Mouse (Mus musculus): ENCODE results near the gene Gas1.

Gene Gas1

DNA sequence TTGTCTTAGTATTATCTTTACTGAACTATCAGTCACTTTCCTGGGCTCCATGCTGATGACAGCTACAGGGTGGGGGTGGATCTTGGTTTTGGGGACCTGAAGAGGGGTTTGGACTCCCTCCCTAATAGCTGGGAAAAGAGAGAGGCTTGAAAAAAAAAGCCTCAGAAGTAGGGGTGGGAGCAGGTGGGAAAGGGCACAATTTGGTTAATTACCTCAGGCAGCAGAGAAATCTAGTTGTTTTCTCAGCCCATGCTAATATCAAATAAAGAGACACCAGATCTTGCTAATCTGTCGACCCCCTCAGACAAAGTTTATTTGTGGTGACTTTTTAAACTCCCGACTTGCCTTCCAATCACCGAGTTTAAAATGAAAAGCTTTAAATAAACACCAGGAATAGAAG, 4.0 kb downstream of the Gas1 start:
- no peak for DNase-seq (ENCODE audit: low read depth)

DNA sequence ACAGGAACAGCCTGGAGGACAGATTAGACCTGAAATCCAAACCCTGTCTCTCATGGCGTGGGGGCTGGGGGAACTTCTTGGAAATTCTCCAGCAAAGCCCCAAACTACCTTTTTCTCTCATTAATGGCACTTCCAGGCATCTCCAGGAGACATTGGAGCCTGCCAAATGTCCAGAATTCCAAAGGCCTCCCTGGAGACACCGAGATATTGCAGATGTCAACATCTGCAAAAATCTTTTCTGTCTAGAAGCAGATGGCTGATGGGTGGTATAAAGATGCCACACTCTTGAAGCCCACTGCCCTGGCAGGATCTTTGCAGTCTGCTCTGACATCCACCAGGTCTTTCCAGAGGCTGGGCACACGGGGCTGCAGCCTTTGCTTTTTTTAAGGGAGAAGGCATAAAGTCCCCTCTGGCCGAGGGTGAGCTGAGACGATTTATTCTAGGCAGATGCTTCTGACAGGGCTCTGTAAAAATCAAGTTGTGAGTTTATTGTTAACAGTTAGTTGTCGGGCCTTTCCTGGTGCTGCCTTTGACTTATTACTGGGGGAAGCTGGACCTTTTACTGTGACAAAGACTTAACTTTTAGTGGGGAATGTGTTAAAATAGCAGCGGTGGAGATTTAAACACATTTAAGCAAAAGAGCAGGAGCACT, 4.7 kb downstream of the Gas1 start:
- no peak for DNase-seq (ENCODE audit: low read depth)

DNA sequence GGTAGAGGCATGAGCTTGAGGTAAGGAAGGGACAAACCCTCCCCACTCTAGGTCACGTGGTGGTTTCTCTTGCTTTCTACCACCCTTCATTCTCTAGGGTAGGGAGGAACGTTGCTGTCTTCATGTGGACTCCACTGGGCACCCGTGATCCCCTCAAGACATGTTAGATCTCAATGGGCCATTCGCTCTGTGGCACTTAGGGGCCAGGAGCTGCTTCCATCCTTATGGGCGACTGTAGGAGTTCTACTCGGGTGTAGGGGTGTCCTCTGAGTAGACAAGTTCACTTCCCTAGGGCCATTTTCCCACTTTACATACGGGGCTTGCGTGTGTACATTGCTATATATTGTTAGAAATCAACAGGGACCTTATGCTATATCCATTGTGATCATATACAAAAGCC, 5.4 kb downstream of the Gas1 start:
- no peak for DNase-seq (ENCODE audit: low read depth)

DNA sequence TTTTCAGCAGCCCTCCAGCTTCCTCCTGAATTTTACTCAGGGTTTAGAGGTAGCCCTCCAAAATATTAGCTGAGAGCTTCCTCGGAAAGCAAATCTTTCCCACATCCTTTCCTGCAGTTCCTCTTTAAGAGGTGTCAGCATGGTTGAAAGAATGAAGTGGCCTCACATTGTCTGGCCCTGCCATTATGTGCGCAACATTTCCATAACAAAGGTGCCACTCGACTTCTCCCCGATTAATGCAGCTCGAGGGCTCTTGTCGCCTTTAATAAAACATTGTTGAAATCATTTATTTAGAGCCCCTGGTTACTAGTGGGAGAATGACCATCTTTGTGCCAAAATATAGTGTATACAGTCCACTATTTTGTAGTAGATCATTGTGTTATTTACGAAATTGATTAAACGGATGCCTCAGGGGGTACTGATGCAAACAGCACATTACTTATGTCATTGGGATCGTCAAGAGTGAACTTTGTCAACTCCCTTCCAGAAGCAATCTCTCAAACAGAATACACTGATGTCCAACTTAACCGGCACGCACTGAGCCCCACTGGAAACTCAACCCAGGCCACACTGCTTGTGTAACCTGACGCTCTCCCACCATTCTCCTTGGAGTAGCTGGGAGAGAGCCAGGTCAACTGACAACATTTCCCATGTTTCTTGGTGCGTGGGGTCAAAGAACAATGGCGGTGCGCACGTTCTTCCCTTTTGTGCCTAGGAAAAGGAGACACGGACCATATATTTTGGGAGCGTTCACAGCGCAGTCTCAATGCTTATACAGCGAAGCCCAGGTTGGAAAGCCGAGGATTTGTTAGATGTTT, 6.1 kb downstream of the Gas1 start:
- DNase-seq (ENCODE audit: low read depth) = no peak

DNA sequence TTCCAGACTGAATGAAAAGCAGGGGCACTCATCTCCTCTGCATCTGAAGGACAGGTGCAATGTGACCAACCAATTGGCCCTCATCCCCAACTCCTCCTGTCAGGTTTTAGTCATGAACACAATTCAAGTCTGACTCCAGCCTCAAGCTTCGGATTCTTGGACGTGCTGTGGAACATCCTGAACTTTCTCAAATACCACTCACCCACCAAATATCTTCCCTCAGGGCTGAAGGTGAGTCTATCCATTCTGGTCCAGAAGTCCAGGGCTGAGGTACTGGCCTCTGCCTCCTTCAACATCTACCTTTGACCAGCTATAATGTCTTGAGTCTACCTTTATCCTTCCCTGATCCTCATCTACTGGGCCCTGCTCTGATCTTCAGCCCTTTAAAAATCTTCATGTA, 8.1 kb downstream of the Gas1 start:
- no peak for DNase-seq (ENCODE audit: low read depth)

DNA sequence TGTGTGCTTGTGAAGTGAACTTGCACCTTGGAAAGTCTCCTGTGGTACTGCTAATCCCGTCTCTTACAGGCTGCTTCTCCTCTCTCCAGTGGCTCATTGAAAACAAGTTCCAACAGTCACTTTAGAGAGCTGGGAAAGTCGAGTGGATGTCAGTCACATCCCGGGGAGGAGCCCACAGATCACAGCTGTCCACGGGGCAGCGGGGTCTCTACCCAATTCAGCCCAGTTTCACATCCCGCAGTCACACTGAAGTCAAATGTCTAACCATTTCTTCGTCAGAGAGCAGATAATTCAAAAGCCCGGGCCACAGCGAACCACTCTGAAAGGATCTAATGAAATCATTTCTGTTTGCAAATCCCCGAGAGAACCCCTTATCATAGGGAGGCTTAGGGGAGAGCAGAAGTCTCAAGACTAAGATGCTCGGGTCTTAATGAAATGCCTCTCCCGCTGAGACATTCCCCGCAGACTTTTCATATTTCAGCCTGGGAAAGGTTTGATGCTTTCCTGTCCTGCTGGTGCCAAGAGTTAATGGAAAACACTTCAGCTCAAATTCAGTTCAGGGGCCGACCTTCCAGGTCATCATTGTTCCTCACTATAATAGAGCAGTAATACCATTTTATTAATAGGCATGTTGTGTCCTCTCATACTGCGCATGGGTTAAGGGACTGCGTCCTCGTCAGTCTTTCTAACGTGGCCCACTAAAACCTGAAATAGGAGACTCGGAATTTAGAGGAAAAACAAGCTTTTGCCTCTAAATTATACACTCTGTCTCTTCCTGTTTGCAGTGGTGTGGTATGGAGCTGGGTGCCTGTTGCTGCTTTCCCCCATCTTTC, 20.7 kb downstream of the Gas1 start:
- no peak for DNase-seq (ENCODE audit: low read depth)

- no peak for DNase-seq (ENCODE audit: low read depth)
Observed at GRCm38 (mm10) chr13:60154170-60154569, 23.0 kb downstream of the Gas1 start.

DNA sequence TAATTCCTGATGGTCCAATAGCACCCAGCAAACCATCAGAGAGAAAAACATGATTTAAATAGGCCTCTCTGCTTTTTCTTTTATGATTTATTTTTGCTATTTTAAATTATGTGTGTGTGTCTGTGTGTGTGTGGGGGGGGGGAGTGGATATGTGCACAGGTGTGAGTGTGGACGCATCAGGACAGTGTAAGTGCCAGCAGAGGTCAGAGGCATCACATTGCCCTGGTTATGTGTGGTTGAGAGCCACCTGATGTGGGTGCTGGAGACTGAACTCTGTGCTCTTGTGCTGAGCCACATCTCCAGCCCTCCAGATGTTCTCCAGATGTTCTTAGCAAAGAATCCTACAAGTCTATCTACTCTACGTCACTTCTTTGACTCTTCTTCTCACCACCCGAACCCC, 28.9 kb downstream of the Gas1 start:
- no peak for DNase-seq (ENCODE audit: low read depth)

DNA sequence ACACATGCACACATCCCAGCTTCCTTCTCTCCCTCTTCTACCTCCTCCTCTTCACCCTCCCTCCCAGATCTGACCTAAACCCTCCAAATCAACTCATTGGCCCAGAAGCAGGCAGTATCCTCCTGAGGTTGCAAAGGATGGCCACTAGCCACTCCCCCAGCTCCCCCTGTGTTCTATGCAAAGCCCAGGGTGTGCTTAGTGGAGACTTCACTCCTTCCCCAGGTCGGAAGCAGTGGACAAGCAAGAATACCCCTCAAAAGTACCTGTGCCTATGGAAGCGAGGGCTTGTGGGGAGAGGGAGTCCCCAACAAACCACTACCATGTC, 29.3 kb downstream of the Gas1 start:
- DNase-seq (ENCODE audit: low read depth) = no peak

- DNase-seq (ENCODE audit: low read depth) = no peak
Observed at GRCm38 (mm10) chr13:60146994-60147856, 29.9 kb downstream of the Gas1 start.

DNA sequence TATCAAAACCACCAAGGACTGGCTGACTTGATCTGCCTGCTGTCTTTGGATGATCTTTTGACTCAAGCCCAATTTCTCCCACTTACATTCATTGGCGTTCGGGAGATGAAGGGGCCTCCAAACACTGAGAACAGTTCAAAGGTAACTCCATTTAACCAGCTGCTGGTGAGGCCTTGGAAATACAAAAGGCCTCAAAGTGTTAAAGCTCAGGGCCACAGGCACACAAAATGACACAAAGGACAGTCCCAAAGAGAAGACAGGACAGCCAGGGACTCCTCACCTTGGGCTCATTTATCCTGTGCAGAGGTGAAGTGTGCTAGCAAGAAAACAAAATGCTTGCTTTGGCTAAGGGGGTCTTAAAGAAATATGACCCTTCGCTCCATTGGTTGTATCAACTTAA, 30.9 kb downstream of the Gas1 start:
- DNase-seq (ENCODE audit: low read depth) = no peak

- no peak for DNase-seq (ENCODE audit: low read depth)
Observed at GRCm38 (mm10) chr13:60136962-60137361, 40.2 kb downstream of the Gas1 start.

- DNase-seq (ENCODE audit: low read depth) = no peak
Observed at GRCm38 (mm10) chr13:60134439-60134799, 42.7 kb downstream of the Gas1 start.

DNA sequence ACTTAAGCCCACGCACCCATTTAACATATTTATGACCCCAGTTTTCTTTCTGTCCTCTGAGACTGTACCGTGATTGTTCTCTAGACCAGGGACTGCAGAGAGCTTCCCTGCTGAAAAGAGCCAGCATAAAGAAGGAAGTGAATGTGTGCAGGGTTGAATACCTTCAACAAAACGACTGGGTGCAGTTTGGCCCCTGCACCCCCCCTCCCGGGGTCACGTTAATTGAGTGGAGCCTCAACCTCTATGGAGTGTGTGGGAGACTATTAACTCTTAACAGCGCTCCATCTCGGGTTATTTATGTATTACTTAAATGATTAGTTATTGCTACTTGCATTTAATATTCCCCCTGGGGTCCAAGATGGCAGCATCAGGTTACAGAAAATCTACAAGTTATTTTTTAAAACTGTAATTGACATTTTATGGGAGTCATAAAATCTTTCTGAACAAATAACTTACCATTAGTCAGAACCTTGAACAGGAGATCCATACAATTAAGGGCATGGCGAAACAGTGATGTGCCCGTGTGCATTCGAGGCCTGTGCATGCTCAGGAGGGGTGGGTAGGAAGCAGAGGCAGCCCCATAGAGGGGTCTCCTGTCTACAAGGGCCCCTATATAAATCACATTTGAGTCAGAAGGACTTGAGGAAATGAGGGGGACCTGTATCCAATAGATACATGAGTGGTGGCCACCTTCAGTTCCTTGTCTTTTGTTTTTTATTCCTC, 43.3 kb downstream of the Gas1 start:
- DNase-seq (ENCODE audit: low read depth) = no peak

GRCm38 (mm10) chr13:60131771-60132170, 45.4 kb downstream of the Gas1 start:
- DNase-seq (ENCODE audit: low read depth) = no peak

- DNase-seq (ENCODE audit: low read depth) = no peak
Observed at GRCm38 (mm10) chr13:60129541-60129940, 47.6 kb downstream of the Gas1 start.

GRCm38 (mm10) chr13:60126338-60126737, 50.8 kb downstream of the Gas1 start:
- DNase-seq (ENCODE audit: low read depth) = no peak

DNA sequence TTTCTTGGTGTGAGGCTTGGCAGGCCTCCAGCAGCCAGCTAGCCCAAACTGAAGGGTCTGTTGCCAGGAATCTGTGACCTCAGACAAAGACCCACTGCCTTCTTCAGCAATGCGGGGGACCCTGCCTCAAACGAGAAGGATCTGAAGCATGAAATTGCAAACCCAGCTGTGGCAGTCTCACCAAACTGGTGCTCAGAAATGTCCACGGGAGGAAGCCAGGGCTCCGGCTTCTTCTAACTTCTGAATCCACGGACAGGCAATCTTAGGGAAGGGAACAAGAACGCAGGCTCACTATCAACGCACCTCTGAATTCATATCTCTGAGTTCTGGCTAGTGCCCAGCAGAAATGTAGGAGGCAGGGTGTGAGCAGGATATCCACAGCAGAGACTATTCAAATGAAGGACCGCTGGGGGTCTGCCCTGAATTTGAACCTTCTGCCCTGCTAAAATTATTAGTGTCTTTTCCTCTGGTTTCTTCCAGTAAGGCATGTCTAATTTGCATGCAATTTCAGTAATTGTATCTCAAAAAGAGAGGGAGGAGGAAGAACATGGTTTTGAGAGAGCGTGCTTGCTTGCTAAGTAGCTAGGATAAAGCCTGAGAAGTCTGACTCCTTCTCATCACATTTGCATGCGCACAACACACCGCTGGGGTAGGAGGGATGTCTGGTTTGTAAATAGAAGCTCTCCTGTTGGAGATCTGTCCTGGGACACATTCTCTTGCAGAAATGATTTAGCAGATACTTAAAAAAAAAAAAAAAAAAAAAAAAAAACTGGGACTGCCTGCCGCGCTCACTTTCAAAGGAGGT, 51.5 kb downstream of the Gas1 start:
- no peak for DNase-seq (ENCODE audit: low read depth)

GRCm38 (mm10) chr13:60125020-60125419, 52.1 kb downstream of the Gas1 start:
- DNase-seq (ENCODE audit: low read depth) = no peak

GRCm38 (mm10) chr13:60124456-60124855, 52.7 kb downstream of the Gas1 start:
- no peak for DNase-seq (ENCODE audit: low read depth)

Data from 416B (cell line).